Mouse (Mus musculus) thymus, adult 2 months (tissue): Measurements from ENCODE around the gene Ubtf.

Experiments
- CTCF ChIP-seq: fragments of 200-500 bp; IDR thresholded peaks from 2 replicates; pipeline ENCODE4 v1.5.1; 2012; ENCODE audit warnings: mild to moderate bottlenecking, control low read depth, low read length, moderate library complexity, borderline replicate concordance; ENCODE audit not compliant: control insufficient read depth, poor library complexity, insufficient read depth; ENCODE audit errors: extremely low read depth
- POLR2A ChIP-seq: fragments of 200-500 bp; IDR thresholded peaks from 2 replicates; pipeline ENCODE4 v1.6.1; 2012; ENCODE audit warnings: mild to moderate bottlenecking, low read length, control low read depth, moderate library complexity; ENCODE audit not compliant: control insufficient read depth, poor library complexity, insufficient read depth; ENCODE audit errors: extremely low read depth

- TF ChIP-seq CTCF (no peak), POLR2A (no peak)
Observed at GRCm38 (mm10) chr11:102334010-102334409, 14.5 kb upstream of the Ubtf start.
